ENCODE assay signal across 37 mouse cellular contexts in the genomic region with DNA sequence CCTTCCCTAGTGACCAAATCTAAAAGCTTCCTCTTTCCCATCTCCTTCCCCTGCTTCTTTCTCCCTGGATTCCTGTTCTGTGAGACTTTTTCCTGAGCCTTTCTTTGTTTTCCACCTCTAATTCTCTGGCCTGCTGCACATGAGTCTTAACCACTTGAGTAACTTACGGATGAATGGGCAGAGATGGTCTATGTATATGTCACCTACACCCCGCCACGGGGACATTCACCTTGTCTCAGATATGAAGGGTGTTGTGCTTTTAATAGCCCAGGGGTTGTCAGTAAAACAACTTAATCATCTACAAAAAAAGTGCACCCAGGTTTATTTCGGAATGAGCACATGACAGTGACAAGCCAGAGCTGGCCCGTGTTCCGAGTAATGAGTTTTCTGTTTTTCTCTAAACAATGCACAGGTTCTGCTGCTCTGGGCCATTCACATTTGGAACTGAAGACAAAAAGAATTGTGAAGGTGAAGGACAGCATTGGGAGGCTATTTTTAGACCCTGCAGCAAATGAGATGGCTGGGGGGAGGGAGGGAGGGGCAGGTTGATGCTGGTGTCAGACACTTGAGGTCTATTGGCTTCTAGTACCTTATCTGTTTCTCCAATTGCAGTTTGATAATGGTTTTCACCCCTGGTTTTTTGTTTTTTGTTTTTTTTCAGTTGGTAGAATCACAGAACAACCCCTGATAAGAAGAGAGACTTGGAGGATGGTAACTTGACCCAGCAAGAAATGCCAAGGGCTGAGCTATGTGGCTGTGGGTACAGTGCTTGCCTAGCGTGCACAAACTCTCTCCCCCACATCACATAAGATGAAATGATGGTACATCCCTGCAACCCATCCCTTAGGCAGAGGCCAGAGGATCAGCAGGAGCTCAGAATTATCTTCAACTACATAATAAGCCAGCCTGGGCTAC. TPM values are rescaled to one million over a fixed set of nuclear protein-coding genes. Genes with fewer than 3 reads are reported as not detected.
DNase-seq lines count a peak whose midpoint lies in the region; ATAC-seq and TF ChIP-seq lines count a peak whose summit lies in the region.
"Had no signal": no experiment of that assay in that cellular context is flagged by ENCODE, and none has a peak within 500 bp of the region (broad histone marks: within the 10 kb centered on the region; RNA-seq: fewer than 3 reads in every experiment).

No protein-coding gene starts in this region.

- no peaks in the 10 kb centered on the region for H3K27me3 ChIP-seq in heart, embryonic 11.5 days (ENCODE audit: control insufficient read depth, insufficient read depth, low read length)
- no peaks in the 10 kb centered on the region for H3K27me3 ChIP-seq in heart, postnatal 0 days (ENCODE audit: control insufficient read depth, insufficient read depth, low read length)
- H3K27me3 ChIP-seq: embryonic facial prominence, embryonic 13.5 days; forebrain, embryonic 12.5 days; hindbrain, embryonic 15.5 days; kidney, embryonic 15.5 days; limb, embryonic 12.5 days; neural tube, embryonic 12.5 days had no signal

- peak overlapping the region; percentile 31 for H3K4me2 ChIP-seq in heart, embryonic 11.5 days
- no peak overlapping the region for H3K4me2 ChIP-seq in heart, postnatal 0 days (ENCODE audit: low read depth, low read length)
- H3K4me2 ChIP-seq: embryonic facial prominence, embryonic 13.5 days; forebrain, embryonic 12.5 days; hindbrain, embryonic 15.5 days; kidney, embryonic 15.5 days; limb, embryonic 12.5 days; lung, embryonic 14.5 days; neural tube, embryonic 12.5 days had no signal

- no peak for DNase-seq in heart, postnatal 25 days (ENCODE audit: low spot score)
- peak; percentile 30 for DNase-seq in testis, postnatal 10 days (ENCODE audit: low spot score)
- DNase-seq in testis, postnatal 14 days (ENCODE audit: low spot score) = no peak
- DNase-seq in heart, postnatal 0 days (ENCODE audit: low spot score) = peak; percentile 61
- no peak for DNase-seq in frontal cortex, postnatal 10 days (ENCODE audit: low spot score in 2 of 2)
- DNase-seq in thymus, postnatal 0 days (ENCODE audit: low spot score) = no peak
- DNase-seq: adrenal gland, postnatal 14 days; cerebellum, adult 11-12 months; cerebellum, adult 9-11 months; embryo, embryonic 11 days; gastrocnemius, postnatal 14 days; kidney, adult 11 months; kidney, postnatal 25 days; lung, embryonic 14.5 days; right cerebral cortex, postnatal 4 days had no signal

- ATAC-seq in heart, embryonic 11.5 days (replicated peaks; ENCODE audit: insufficient number of reproducible peaks, low FRiP score, low TSS enrichment) = peak; percentile 57; the same call in 1 of the 2 replicates
- peak; percentile 81 for ATAC-seq in heart, postnatal 0 days (ENCODE audit: insufficient read depth, low read depth)
- ATAC-seq: CD4-positive, CD25-positive, alpha-beta regulatory T cell, adult 4 months; inflammation-experienced regulatory T-cells, adult 6 months had no signal

- no peak for TF ChIP-seq CTCF in heart, postnatal 0 days (IDR thresholded peaks at IDR 0.05; ENCODE audit: low read depth)

- TF ChIP-seq EP300 in heart, postnatal 0 days (IDR thresholded peaks at IDR 0.05; ENCODE audit: low read depth) = peak; percentile 78; the same call in 1 of the 2 replicates

- intact Hi-C loops in heart, postnatal 25 days (cut with DNase I) = no loop called here

- no peak overlapping the region for H3K4me3 ChIP-seq in heart, embryonic 11.5 days (ENCODE audit: low read depth, low read length)
- no peak overlapping the region for H3K4me3 ChIP-seq in heart, postnatal 0 days (ENCODE audit: low read depth, low read length)
- H3K4me3 ChIP-seq: embryonic facial prominence, embryonic 13.5 days; forebrain, embryonic 12.5 days; hindbrain, embryonic 10.5 days; hindbrain, embryonic 15.5 days; kidney, embryonic 15.5 days; layer of hippocampus, adult 2 months; left cerebral cortex, adult 2 months; limb, embryonic 12.5 days; midbrain, embryonic 10.5 days; myocyte; neural tube, embryonic 12.5 days had no signal

- H3K4me1 ChIP-seq in heart, embryonic 11.5 days (ENCODE audit: control insufficient read depth, insufficient read depth, low read length) = peaks cover 4% of the 10 kb centered on the region; the same call in 1 of the 2 replicates
- no peaks in the 10 kb centered on the region for H3K4me1 ChIP-seq in heart, postnatal 0 days (ENCODE audit: control insufficient read depth, insufficient read depth)
- H3K4me1 ChIP-seq: embryonic facial prominence, embryonic 13.5 days; forebrain, embryonic 12.5 days; hindbrain, embryonic 10.5 days; hindbrain, embryonic 15.5 days; kidney, embryonic 15.5 days; limb, embryonic 12.5 days; midbrain, embryonic 10.5 days; neural tube, embryonic 12.5 days had no signal

- no peaks in the 10 kb centered on the region for H3K36me3 ChIP-seq in heart, embryonic 11.5 days (ENCODE audit: control insufficient read depth, insufficient read depth, low read length)
- H3K36me3 ChIP-seq in heart, postnatal 0 days (replicated peaks; ENCODE audit: control insufficient read depth, insufficient read depth, low read length) = no peaks in the 10 kb centered on the region
- H3K36me3 ChIP-seq: embryonic facial prominence, embryonic 13.5 days; forebrain, embryonic 12.5 days; hindbrain, embryonic 10.5 days; hindbrain, embryonic 15.5 days; kidney, embryonic 15.5 days; limb, embryonic 12.5 days; midbrain, embryonic 10.5 days; neural tube, embryonic 12.5 days had no signal

- no peak overlapping the region for H3K9ac ChIP-seq in heart, embryonic 11.5 days (ENCODE audit: low read depth, low read length)
- no peak overlapping the region for H3K9ac ChIP-seq in heart, postnatal 0 days (replicated peaks; ENCODE audit: low read depth, low read length)
- H3K9ac ChIP-seq: embryonic facial prominence, embryonic 13.5 days; forebrain, embryonic 12.5 days; hindbrain, embryonic 15.5 days; kidney, embryonic 15.5 days; limb, embryonic 12.5 days; liver, embryonic 14.5 days; lung, embryonic 14.5 days; neural tube, embryonic 12.5 days had no signal

- 46% methylated on average over 7 of the region's 7 CpGs for WGBS in heart, embryonic 11.5 days (ENCODE audit: insufficient replicate concordance)
- WGBS in heart, postnatal 0 days = 31% methylated on average over 7 of the region's 7 CpGs

- peak overlapping the region; percentile 84 for H3K27ac ChIP-seq in heart, embryonic 11.5 days (ENCODE audit: low read depth, low read length)
- peak overlapping the region; percentile 84 for H3K27ac ChIP-seq in heart, postnatal 0 days (ENCODE audit: low read depth)
- H3K27ac ChIP-seq: embryonic facial prominence, embryonic 13.5 days; forebrain, embryonic 12.5 days; hindbrain, embryonic 10.5 days; hindbrain, embryonic 15.5 days; kidney, embryonic 15.5 days; layer of hippocampus, adult 2 months; left cerebral cortex, adult 2 months; limb, embryonic 12.5 days; liver, embryonic 14.5 days; midbrain, embryonic 10.5 days; neural tube, embryonic 12.5 days; stomach, postnatal 0 days had no signal

- H3K9me3 ChIP-seq in heart, embryonic 11.5 days (replicated peaks; ENCODE audit: control insufficient read depth, low read length) = no peaks in the 10 kb centered on the region
- H3K9me3 ChIP-seq in heart, postnatal 0 days (replicated peaks; ENCODE audit: control insufficient read depth, low read length) = no peaks in the 10 kb centered on the region
- H3K9me3 ChIP-seq: embryonic facial prominence, embryonic 13.5 days; forebrain, embryonic 12.5 days; hindbrain, embryonic 10.5 days; hindbrain, embryonic 15.5 days; kidney, embryonic 15.5 days; limb, embryonic 12.5 days; midbrain, embryonic 10.5 days; neural tube, embryonic 12.5 days had no signal

RNA-seq across cellular contexts. Expression of gene Gcm1, which starts 50.9 kb away (rescaled TPM):
- polyA plus RNA-seq in heart, embryonic 11.5 days (2014; fragmentation: Nextera tagmentation; extraction: Ambion mirVana) = not detected in 2 replicates
- total RNA-seq in heart, postnatal 25 days (2021) = not detected
- total RNA-seq in heart, postnatal 0 days (2014; rRNA removed; ENCODE audit: low replicate concordance) = not detected in 2 replicates
- polyA plus RNA-seq in heart, postnatal 0 days (2015; fragmentation: Nextera tagmentation; extraction: Ambion mirVana) = not detected in 2 replicates
- 0.13 and 0.25 TPM in 2 replicates for polyA plus RNA-seq in thymus, postnatal 0 days (2015; fragmentation: Nextera tagmentation; extraction: Ambion mirVana)
- total RNA-seq: adrenal gland, postnatal 14 days; gastrocnemius, postnatal 14 days; granulocyte monocyte progenitor cell, adult 5-6 weeks; layer of hippocampus, adult 2 months; layer of hippocampus, postnatal 14 days; left cerebral cortex, adult 2 months; left cerebral cortex, postnatal 25 days; megakaryocyte progenitor cell, adult 5-6 weeks; midbrain, postnatal 0 days had no signal
- polyA plus RNA-seq: CD4-positive, CD25-positive, alpha-beta regulatory T cell, adult 4 months; forebrain, embryonic 12.5 days; hindbrain, embryonic 15.5 days; inflammation-experienced regulatory T-cells, adult 6 months; limb, embryonic 12.5 days; liver, embryonic 14.5 days; midbrain, embryonic 10.5 days; midbrain, postnatal 0 days; myocyte; neural tube, embryonic 12.5 days; spleen, adult 2 months; stomach, postnatal 0 days had no signal

Comparison
In these comparisons a context has a peak if more than half of its experiments do, and no peak if none do; other contexts are left out.
1. DNase-seq: peak in testis, postnatal 10 days (single experiment) and heart, postnatal 0 days (single experiment); none in heart, postnatal 25 days (single experiment), testis, postnatal 14 days (single experiment), frontal cortex, postnatal 10 days (0 of 2) and thymus, postnatal 0 days (single experiment).